Mouse (Mus musculus): ENCODE measurements around the gene Mns1. TPM values are rescaled to one million over a fixed set of nuclear protein-coding genes. Genes with fewer than 3 reads are reported as not detected.

Mns1 gene
- total RNA-seq, 1 experiment = 7.4 TPM

DNA sequence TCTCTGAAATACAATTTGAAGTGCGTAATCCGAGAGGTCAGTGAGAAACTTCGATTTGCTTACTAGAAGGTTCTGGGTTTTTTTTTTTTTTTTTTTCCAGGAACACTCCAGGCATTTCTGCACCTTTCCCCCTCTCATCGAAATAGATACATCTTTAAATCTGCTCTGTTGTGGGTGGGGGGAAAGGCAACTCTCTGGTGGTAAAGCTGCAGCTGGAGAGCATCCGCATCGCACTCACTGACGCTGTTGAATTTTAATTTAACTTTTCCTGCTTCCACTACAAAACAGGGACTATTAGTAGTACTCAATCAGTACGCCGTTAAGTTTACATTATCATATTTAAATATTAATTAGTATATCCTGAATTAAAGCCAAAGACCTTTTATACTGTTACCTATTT, 938 bp downstream of the Mns1 start:
- in situ Hi-C loops (cut with MboI; ENCODE audit: low sequenced_read_pairs in 2 of 2, unreplicated experiment in 2 of 2) = no loop called here
- TF ChIP-seq ZNF384 (IDR thresholded peaks at IDR 0.05; ENCODE audit: low read depth, low read length) = no peak
- TF ChIP-seq ZC3H11A (IDR thresholded peaks at IDR 0.05; ENCODE audit: borderline replicate concordance, low read depth, low read length) = no peak
- TF ChIP-seq MAFK (IDR thresholded peaks at IDR 0.05; ENCODE audit: insufficient read depth, low read depth, low read length) = no peak
- no peak for TF ChIP-seq HCFC1 (IDR thresholded peaks at IDR 0.05; ENCODE audit: borderline replicate concordance, insufficient read depth, low read length)
- TF ChIP-seq CHD2 (IDR thresholded peaks at IDR 0.05; ENCODE audit: low read depth, low read length) = no peak
- H3K4me3 ChIP-seq (ENCODE audit: insufficient read depth in 1 of 2, low read depth in 1 of 2, low read length in 2 of 2, poor library complexity in 1 of 2, severe bottlenecking in 1 of 2) = peak overlapping the region; percentile 67 to 89
- no peaks in the 10 kb centered on the region for H3K36me3 ChIP-seq (ENCODE audit: control insufficient read depth, insufficient read depth, low read length, poor library complexity, severe bottlenecking)
- no peaks in the 10 kb centered on the region for H3K9me3 ChIP-seq (ENCODE audit: control insufficient read depth, insufficient read depth, low read depth, low read length)
- peaks cover 0 to 4% of the 10 kb centered on the region in 2 experiments; a peak in 1 of 4 replicates for H3K4me1 ChIP-seq (ENCODE audit: control insufficient read depth in 2 of 2, insufficient read depth in 2 of 2, low read length in 2 of 2, poor library complexity in 1 of 2)
- no peak for DNase-seq (ENCODE audit: low read depth, low spot score)
- H3K9ac ChIP-seq (ENCODE audit: insufficient read depth, low read depth, low read length, poor library complexity, severe bottlenecking) = peak overlapping the region; percentile 77
- H3K27ac ChIP-seq (ENCODE audit: insufficient read depth, low read depth, low read length, poor library complexity, severe bottlenecking) = no peak overlapping the region

DNA sequence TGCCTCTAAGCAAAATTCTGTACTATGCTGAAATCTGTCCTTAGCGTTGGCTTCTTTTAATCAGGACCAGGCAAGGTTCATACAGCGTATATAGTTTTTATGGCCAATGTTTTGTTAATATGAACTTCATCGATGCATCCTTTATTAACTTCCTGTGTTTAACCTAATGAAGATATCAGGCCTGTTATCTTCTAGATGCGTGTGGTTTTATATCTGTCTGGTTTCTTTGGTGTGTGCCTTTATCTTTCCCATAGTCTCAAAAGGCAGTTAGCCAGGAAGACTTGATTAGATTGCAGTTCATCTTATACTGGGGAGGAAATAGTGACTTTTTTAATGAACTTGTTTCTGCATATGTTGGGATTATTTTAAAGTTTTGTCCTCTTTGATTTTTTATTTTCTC, 2.5 kb downstream of the Mns1 start:
- no peak for TF ChIP-seq ZC3H11A (IDR thresholded peaks at IDR 0.05; ENCODE audit: borderline replicate concordance, low read depth, low read length)
- TF ChIP-seq CHD2 (IDR thresholded peaks at IDR 0.05; ENCODE audit: low read depth, low read length) = no peak
- TF ChIP-seq ZNF384 (IDR thresholded peaks at IDR 0.05; ENCODE audit: low read depth, low read length) = no peak
- TF ChIP-seq HCFC1 (IDR thresholded peaks at IDR 0.05; ENCODE audit: borderline replicate concordance, insufficient read depth, low read length) = no peak
- TF ChIP-seq MAFK (IDR thresholded peaks at IDR 0.05; ENCODE audit: insufficient read depth, low read depth, low read length) = no peak

DNA sequence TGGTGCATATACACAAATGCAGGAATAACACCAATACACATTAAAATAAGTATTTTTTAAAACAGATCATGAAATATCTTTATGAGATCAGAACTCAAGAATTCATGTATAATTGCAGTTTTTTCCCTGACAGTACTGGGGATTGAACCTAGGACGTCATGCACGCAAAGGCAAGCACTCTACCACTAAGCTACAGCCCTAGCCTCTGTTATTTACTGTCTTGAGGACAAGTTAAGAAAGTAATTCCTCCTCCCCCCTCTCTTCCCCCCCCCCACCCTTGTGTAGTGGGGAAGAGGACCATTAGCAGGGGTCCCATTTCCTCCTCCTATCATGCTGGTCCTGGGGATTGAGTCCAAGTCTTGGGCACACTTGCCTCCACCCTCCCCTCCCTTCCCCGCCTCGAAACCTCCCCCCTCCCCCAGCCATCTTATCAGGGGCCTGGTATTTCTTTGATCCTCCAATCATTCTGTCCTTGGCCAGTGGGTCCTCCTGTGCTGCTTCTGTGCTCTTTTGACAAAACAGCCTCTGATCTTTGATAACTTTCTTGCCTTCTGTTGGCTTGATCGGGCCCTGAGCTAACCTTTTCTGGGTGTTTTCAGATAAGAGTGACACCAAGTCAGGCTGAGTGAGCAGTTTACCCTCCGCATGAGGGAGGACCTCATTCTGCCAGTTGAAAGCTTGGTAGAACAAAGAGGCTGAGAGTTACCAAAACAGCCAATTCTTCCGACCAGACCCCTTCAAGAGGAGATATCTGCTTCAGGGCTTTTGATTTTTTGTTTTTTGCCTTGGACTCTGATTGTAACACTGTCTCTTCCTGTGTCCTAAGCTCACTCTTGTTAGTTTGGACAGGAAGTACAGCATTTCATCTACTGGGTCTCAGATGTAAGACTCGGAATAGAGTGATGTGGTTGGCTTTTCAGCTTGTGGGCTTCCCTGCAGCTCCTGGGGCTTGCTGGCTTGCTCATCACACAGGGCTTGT, 3.4 kb downstream of the Mns1 start:
- Histone ChIP-seq H3K36me3 (ENCODE audit: control insufficient read depth, insufficient read depth, low read length, poor library complexity, severe bottlenecking) (no peaks in the 10 kb centered on the region), H3K9me3 (ENCODE audit: control insufficient read depth, insufficient read depth, low read depth, low read length) (no peaks in the 10 kb centered on the region), H3K4me1 (ENCODE audit: control insufficient read depth in 2 of 2, insufficient read depth in 2 of 2, low read length in 2 of 2, poor library complexity in 1 of 2) (peaks cover 0 to 2% of the 10 kb centered on the region in 2 experiments; a peak in 1 of 4 replicates), H3K27ac (ENCODE audit: insufficient read depth, low read depth, low read length, poor library complexity, severe bottlenecking) (no peak overlapping the region), H3K9ac (ENCODE audit: insufficient read depth, low read depth, low read length, poor library complexity, severe bottlenecking) (no peak overlapping the region), H3K4me3 (ENCODE audit: insufficient read depth in 1 of 2, low read depth in 1 of 2, low read length in 2 of 2, poor library complexity in 1 of 2, severe bottlenecking in 1 of 2) (no peak overlapping the region)
- in situ Hi-C loops (cut with MboI; ENCODE audit: low sequenced_read_pairs in 2 of 2, unreplicated experiment in 2 of 2) = no loop called here
- no peak for DNase-seq (ENCODE audit: low read depth, low spot score)
- TF ChIP-seq CHD2 (IDR thresholded peaks at IDR 0.05; ENCODE audit: low read depth, low read length) (no peak), HCFC1 (IDR thresholded peaks at IDR 0.05; ENCODE audit: borderline replicate concordance, insufficient read depth, low read length) (no peak), ZC3H11A (IDR thresholded peaks at IDR 0.05; ENCODE audit: borderline replicate concordance, low read depth, low read length) (no peak), MAFK (IDR thresholded peaks at IDR 0.05; ENCODE audit: insufficient read depth, low read depth, low read length) (no peak), ZNF384 (IDR thresholded peaks at IDR 0.05; ENCODE audit: low read depth, low read length) (no peak)

More for the DNA sequence above, 2.5 kb downstream of the Mns1 start:
- no peak overlapping the region for H3K9ac ChIP-seq (ENCODE audit: insufficient read depth, low read depth, low read length, poor library complexity, severe bottlenecking)
- no peaks in the 10 kb centered on the region for H3K36me3 ChIP-seq (ENCODE audit: control insufficient read depth, insufficient read depth, low read length, poor library complexity, severe bottlenecking)
- no peak overlapping the region for H3K27ac ChIP-seq (ENCODE audit: insufficient read depth, low read depth, low read length, poor library complexity, severe bottlenecking)
- no peaks in the 10 kb centered on the region for H3K9me3 ChIP-seq (ENCODE audit: control insufficient read depth, insufficient read depth, low read depth, low read length)
- peaks cover 0 to 2% of the 10 kb centered on the region in 2 experiments; a peak in 1 of 4 replicates for H3K4me1 ChIP-seq (ENCODE audit: control insufficient read depth in 2 of 2, insufficient read depth in 2 of 2, low read length in 2 of 2, poor library complexity in 1 of 2)
- no peak overlapping the region for H3K4me3 ChIP-seq (ENCODE audit: insufficient read depth in 1 of 2, low read depth in 1 of 2, low read length in 2 of 2, poor library complexity in 1 of 2, severe bottlenecking in 1 of 2)
- no peak for DNase-seq (ENCODE audit: low read depth, low spot score)
- in situ Hi-C loops (cut with MboI; ENCODE audit: low sequenced_read_pairs in 2 of 2, unreplicated experiment in 2 of 2) = no loop called here

GRCm38 (mm10) chr9:72441927-72442715, 4.3 kb downstream of the Mns1 start:
- in situ Hi-C loops (cut with MboI; ENCODE audit: low sequenced_read_pairs in 2 of 2, unreplicated experiment in 2 of 2) = no loop called here

More at GRCm38 (mm10) chr9:72441927-72442715, 4.3 kb downstream of the Mns1 start:
- TF ChIP-seq HCFC1 (IDR thresholded peaks at IDR 0.05; ENCODE audit: borderline replicate concordance, insufficient read depth, low read length) (no peak), CHD2 (IDR thresholded peaks at IDR 0.05; ENCODE audit: low read depth, low read length) (no peak), MAFK (IDR thresholded peaks at IDR 0.05; ENCODE audit: insufficient read depth, low read depth, low read length) (no peak), ZC3H11A (IDR thresholded peaks at IDR 0.05; ENCODE audit: borderline replicate concordance, low read depth, low read length) (no peak), ZNF384 (IDR thresholded peaks at IDR 0.05; ENCODE audit: low read depth, low read length) (no peak)
- no peak overlapping the region for H3K27ac ChIP-seq (ENCODE audit: insufficient read depth, low read depth, low read length, poor library complexity, severe bottlenecking)
- no peaks in the 10 kb centered on the region for H3K9me3 ChIP-seq (ENCODE audit: control insufficient read depth, insufficient read depth, low read depth, low read length)
- no peak overlapping the region for H3K9ac ChIP-seq (ENCODE audit: insufficient read depth, low read depth, low read length, poor library complexity, severe bottlenecking)
- H3K36me3 ChIP-seq (ENCODE audit: control insufficient read depth, insufficient read depth, low read length, poor library complexity, severe bottlenecking) = no peaks in the 10 kb centered on the region
- H3K4me3 ChIP-seq (ENCODE audit: insufficient read depth in 1 of 2, low read depth in 1 of 2, low read length in 2 of 2, poor library complexity in 1 of 2, severe bottlenecking in 1 of 2) = no peak overlapping the region
- DNase-seq (ENCODE audit: low read depth, low spot score) = no peak
- H3K4me1 ChIP-seq (ENCODE audit: control insufficient read depth in 2 of 2, insufficient read depth in 2 of 2, low read length in 2 of 2, poor library complexity in 1 of 2) = peaks cover 0 to 2% of the 10 kb centered on the region in 2 experiments; a peak in 1 of 4 replicates

Measured in ES-E14 (cell line).